Comparison of ENCODE assay signal across 7 mouse cellular contexts in the genomic region with DNA sequence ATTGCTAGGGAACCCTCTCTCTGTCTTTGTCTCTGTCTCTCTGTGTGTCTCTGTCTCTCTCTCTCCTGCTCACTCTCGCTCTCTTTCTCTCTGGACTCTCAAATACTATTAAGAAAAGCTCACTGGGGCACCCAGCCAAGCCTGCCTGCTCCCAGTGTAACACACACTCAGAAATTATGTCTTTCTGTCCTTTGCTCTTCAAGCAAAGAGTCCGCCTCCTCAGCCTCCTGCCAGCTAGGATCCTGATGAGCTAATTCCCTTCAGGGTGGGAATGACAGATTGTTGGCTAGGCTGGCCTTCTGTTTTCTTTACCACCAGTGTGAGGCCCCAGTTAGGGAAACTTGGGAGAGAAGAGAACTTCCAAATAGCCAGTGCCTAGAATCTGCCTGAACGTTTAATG. TPM values are rescaled to one million over a fixed set of nuclear protein-coding genes. Genes with fewer than 3 reads are reported as not detected.
DNase-seq lines count a peak whose midpoint lies in the region; ATAC-seq and TF ChIP-seq lines count a peak whose summit lies in the region.

No protein-coding gene starts in this region.

- no peak overlapping the region for H3K4me3 ChIP-seq in midbrain, embryonic 14.5 days (replicated peaks; ENCODE audit: low read depth, low read length)
- no peak overlapping the region for H3K4me3 ChIP-seq in midbrain, embryonic 15.5 days
- no peak overlapping the region for H3K4me3 ChIP-seq in heart, postnatal 0 days (ENCODE audit: low read depth, low read length)

- 50% methylated on average over 3 of the region's 3 CpGs for WGBS in midbrain, embryonic 14.5 days
- 38% methylated on average over 3 of the region's 3 CpGs for WGBS in midbrain, embryonic 15.5 days
- 14% methylated on average over 3 of the region's 3 CpGs for WGBS in heart, postnatal 0 days

- peaks cover 12% of the 10 kb centered on the region for H3K4me1 ChIP-seq in midbrain, embryonic 14.5 days (ENCODE audit: control insufficient read depth, insufficient read depth, low read length)
- H3K4me1 ChIP-seq in midbrain, embryonic 15.5 days: peaks cover 14% of the 10 kb centered on the region
- H3K4me1 ChIP-seq in heart, postnatal 0 days (ENCODE audit: control insufficient read depth, insufficient read depth): peaks cover 11% of the 10 kb centered on the region; the same call in 1 of the 2 replicates

- peak; percentile 66 for DNase-seq in midbrain, embryonic 14.5 days
- peak; percentile 59 to 73 for DNase-seq in cerebellum, postnatal 10 days
- peak; percentile 73 for DNase-seq in heart, postnatal 0 days (ENCODE audit: low spot score)
- peak; percentile 67 for DNase-seq in layer of hippocampus, adult 9-11 months
- DNase-seq in retina, embryonic 14.5 days (ENCODE audit: low spot score): peak; percentile 22
- no peak for DNase-seq in thymus, postnatal 10 days (ENCODE audit: low spot score in 2 of 2)

- H3K27ac ChIP-seq in midbrain, embryonic 14.5 days (replicated peaks; ENCODE audit: low read depth, low read length): no peak overlapping the region
- H3K27ac ChIP-seq in midbrain, embryonic 15.5 days: no peak overlapping the region
- H3K27ac ChIP-seq in heart, postnatal 0 days (ENCODE audit: low read depth): 0 out of 2 replicates have a peak overlapping the region, but pooled peaks have one; percentile 18

- no peak for TF ChIP-seq CTCF in heart, postnatal 0 days (IDR thresholded peaks at IDR 0.05; ENCODE audit: low read depth)

- no peak overlapping the region for H3K9ac ChIP-seq in midbrain, embryonic 14.5 days (replicated peaks; ENCODE audit: low read length)
- H3K9ac ChIP-seq in midbrain, embryonic 15.5 days: no peak overlapping the region
- H3K9ac ChIP-seq in heart, postnatal 0 days (replicated peaks; ENCODE audit: low read depth, low read length): no peak overlapping the region

- no peak overlapping the region for H3K4me2 ChIP-seq in midbrain, embryonic 14.5 days (ENCODE audit: low read length)
- no peak overlapping the region for H3K4me2 ChIP-seq in midbrain, embryonic 15.5 days
- H3K4me2 ChIP-seq in heart, postnatal 0 days (ENCODE audit: low read depth, low read length): no peak overlapping the region

- TF ChIP-seq EP300 in heart, postnatal 0 days (IDR thresholded peaks at IDR 0.05; ENCODE audit: low read depth): no peak

- no peaks in the 10 kb centered on the region for H3K27me3 ChIP-seq in midbrain, embryonic 14.5 days (ENCODE audit: control insufficient read depth, insufficient read depth, low read length)
- no peaks in the 10 kb centered on the region for H3K27me3 ChIP-seq in midbrain, embryonic 15.5 days (replicated peaks)
- no peaks in the 10 kb centered on the region for H3K27me3 ChIP-seq in heart, postnatal 0 days (ENCODE audit: control insufficient read depth, insufficient read depth, low read length)

- no peaks in the 10 kb centered on the region for H3K9me3 ChIP-seq in midbrain, embryonic 14.5 days (ENCODE audit: control insufficient read depth, low read length)
- no peaks in the 10 kb centered on the region for H3K9me3 ChIP-seq in midbrain, embryonic 15.5 days
- no peaks in the 10 kb centered on the region for H3K9me3 ChIP-seq in heart, postnatal 0 days (replicated peaks; ENCODE audit: control insufficient read depth, low read length)

- ATAC-seq in midbrain, embryonic 14.5 days (ENCODE audit: low FRiP score, low TSS enrichment): no peak
- ATAC-seq in midbrain, embryonic 15.5 days (replicated peaks): no peak
- ATAC-seq in heart, postnatal 0 days (ENCODE audit: insufficient read depth, low read depth): peak; percentile 83

- no peaks in the 10 kb centered on the region for H3K36me3 ChIP-seq in midbrain, embryonic 14.5 days (ENCODE audit: control insufficient read depth, insufficient read depth, low read length)
- no peaks in the 10 kb centered on the region for H3K36me3 ChIP-seq in midbrain, embryonic 15.5 days (replicated peaks)
- no peaks in the 10 kb centered on the region for H3K36me3 ChIP-seq in heart, postnatal 0 days (replicated peaks; ENCODE audit: control insufficient read depth, insufficient read depth, low read length)

RNA-seq across cellular contexts. Expression of a gene that starts 57.1 kb away (rescaled TPM):
- 32.3 and 52.9 TPM in 2 replicates for polyA plus RNA-seq in midbrain, embryonic 14.5 days (2014; fragmentation: Nextera tagmentation; extraction: Ambion mirVana)
- polyA plus RNA-seq in midbrain, embryonic 15.5 days (2015; fragmentation: Nextera tagmentation; extraction: Ambion mirVana): 30.7 and 32.2 TPM in 2 replicates
- total RNA-seq in heart, postnatal 0 days (2014; rRNA removed; ENCODE audit: low replicate concordance): 19.9 and 22.0 TPM in 2 replicates
- 11.4 and 12.6 TPM in 2 replicates for polyA plus RNA-seq in heart, postnatal 0 days (2015; fragmentation: Nextera tagmentation; extraction: Ambion mirVana)

Comparison
In these comparisons a context has a peak if more than half of its experiments do, and no peak if none do; other contexts are left out.
1. DNase-seq: peak in midbrain, embryonic 14.5 days (single experiment), cerebellum, postnatal 10 days (2 of 2), heart, postnatal 0 days (single experiment), layer of hippocampus, adult 9-11 months (single experiment) and retina, embryonic 14.5 days (single experiment); none in thymus, postnatal 10 days (0 of 2).